Mouse (Mus musculus): ENCODE measurements around the gene Smim8. TPM values are rescaled to one million over a fixed set of nuclear protein-coding genes. Genes with fewer than 3 reads are reported as not detected.

The Smim8 gene
- 36.1 and 40.6 TPM in 2 replicates for polyA plus RNA-seq (2016; fragmentation: Nextera tagmentation; extraction: Ambion mirVana)

GRCm38 (mm10) chr4:34777677-34778527 is at the start of gene Smim8:
Gene Smim8, minus strand, starts transcription at chr4:34778423.
- Histone ChIP-seq H3K4me3 (peak within 1 kb of the TSS; percentile 67), H3K4me1 (replicated peaks) (peaks cover 8% of the 10 kb centered on the region; the same call in 1 of the 2 replicates), H3K27me3 (ENCODE audit: insufficient read depth, poor library complexity, severe bottlenecking) (no peaks in the 10 kb centered on the region), H3K9me3 (no peaks in the 10 kb centered on the region), H3K36me3 (no peaks in the 10 kb centered on the region), H3K27ac (peak within 1 kb of the TSS; percentile 90)
- DNase-seq (ENCODE audit: low spot score), result peak; percentile 95
- 6% methylated on average over 40 of the region's 40 CpGs for WGBS

DNA sequence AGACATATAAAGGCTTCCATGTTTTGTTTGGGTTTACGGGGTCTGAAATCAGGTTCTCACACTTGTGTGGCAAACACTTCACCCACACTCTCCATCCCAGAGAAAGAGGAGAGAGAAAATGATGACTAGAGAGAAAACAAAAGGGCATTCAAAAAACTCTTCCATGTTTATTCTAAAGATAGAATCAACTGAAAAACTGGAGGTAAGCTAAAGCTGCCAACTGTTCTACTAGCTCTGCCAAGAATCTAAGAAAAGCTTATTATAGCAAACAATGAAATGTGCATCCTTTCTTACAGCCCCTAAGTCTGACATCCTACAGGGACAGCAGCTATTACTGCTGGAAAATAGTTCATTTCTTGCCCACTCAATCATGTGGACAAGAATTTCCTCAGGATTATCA is 45.7 kb upstream of the Smim8 start:
- DNase-seq (ENCODE audit: low spot score), result no peak
- WGBS, result 100% methylated on average over 1 of the region's 1 CpGs
- H3K36me3 ChIP-seq, result peaks cover 43% of the 10 kb centered on the region

DNA sequence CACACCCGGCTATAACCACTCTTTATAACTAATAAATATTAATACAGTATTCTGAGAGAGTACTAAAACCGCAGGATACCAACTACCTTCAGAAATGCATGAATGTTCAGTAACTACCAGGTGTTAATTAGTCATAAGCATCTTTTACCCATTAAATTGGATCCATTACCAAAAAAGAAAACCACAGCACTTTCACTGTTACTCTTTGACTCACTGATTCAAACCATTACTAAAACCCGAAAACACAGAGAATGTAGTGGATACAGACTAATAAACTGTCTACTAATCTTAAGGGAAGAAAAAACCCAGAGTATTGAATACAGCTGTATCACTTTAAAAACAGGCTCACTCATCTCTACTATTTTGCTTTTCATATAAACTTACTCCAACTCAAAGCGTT is 41.7 kb upstream of the Smim8 start:
- 97% methylated on average over 4 of the region's 4 CpGs for WGBS
- DNase-seq (ENCODE audit: low spot score), result no peak
- Histone ChIP-seq H3K36me3 (peaks cover 61% of the 10 kb centered on the region), H3K4me3 (no peak overlapping the region), H3K9me3 (no peaks in the 10 kb centered on the region), H3K27ac (no peak overlapping the region), H3K4me1 (replicated peaks) (no peaks in the 10 kb centered on the region), H3K27me3 (ENCODE audit: insufficient read depth, poor library complexity, severe bottlenecking) (no peaks in the 10 kb centered on the region)

More for the DNA sequence above, 45.7 kb upstream of the Smim8 start:
- Histone ChIP-seq H3K4me1 (replicated peaks) (no peaks in the 10 kb centered on the region), H3K9me3 (no peaks in the 10 kb centered on the region), H3K27me3 (ENCODE audit: insufficient read depth, poor library complexity, severe bottlenecking) (no peaks in the 10 kb centered on the region), H3K27ac (no peak overlapping the region), H3K4me3 (no peak overlapping the region)

DNA sequence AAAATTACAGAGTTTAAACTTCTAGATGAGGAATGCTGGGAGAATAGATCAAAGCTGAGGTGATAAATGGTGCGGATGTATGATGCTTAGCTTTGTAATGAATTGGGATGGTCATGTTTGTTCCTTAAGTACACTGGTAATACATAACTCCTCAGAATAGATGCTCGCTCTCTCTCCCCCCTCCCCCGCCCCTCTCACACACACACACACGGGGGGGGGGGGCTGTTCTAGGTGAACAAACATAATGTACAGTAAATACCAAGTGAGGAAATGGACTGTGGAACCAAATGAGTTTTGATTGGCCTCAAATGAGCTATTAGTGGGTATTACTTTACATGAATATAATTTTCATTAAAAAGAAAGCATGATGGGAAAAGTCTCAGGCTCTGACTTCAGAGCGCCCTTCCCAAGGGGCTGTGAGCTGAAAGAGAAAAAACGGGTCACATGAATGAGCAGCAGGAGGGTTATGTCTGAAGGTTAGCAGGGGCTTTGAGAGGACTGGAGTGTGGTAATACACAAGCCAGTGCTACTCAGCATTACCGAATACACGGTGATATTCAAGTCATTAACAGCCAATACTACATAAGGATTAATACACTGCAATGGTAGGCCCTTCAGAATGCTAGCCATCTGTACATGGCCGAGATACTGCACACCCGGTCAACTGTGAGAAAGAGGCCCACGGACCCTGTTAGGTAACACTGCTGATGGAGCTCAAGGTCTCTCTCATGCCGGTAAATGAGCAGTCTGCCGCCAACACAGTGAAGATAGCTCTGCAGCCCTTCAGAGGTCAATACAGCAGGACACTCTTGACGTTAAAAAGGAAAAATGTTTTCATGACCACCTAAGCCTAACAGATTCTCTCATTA is 23.2 kb upstream of the Smim8 start:
- Histone ChIP-seq H3K27ac (no peak overlapping the region), H3K27me3 (ENCODE audit: insufficient read depth, poor library complexity, severe bottlenecking) (no peaks in the 10 kb centered on the region), H3K36me3 (peaks cover 36% of the 10 kb centered on the region), H3K4me3 (no peak overlapping the region), H3K9me3 (no peaks in the 10 kb centered on the region), H3K4me1 (replicated peaks) (no peaks in the 10 kb centered on the region)
- DNase-seq (ENCODE audit: low spot score), result no peak
- 84% methylated on average over 14 of the region's 14 CpGs for WGBS

DNA sequence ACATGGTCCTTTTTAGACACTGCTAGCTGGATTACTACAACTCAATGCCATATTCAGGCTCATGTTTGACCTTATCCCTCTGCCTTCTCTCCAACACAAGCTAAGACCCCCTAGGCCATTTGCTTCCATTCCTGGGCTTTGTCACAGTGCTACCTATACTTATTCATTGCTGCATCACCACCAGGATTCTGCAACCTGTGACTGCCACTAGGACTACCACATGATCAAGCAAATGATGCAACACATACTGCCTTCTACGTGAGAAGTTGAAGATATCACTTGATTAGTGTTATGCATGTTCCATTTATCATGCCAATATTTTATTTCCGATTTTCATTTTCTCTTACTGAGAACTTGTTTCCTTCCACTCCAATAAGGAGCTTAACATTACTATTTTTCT is 19.8 kb upstream of the Smim8 start:
- no peak overlapping the region for H3K27ac ChIP-seq
- H3K4me3 ChIP-seq, result no peak overlapping the region
- 92% methylated on average over 2 of the region's 2 CpGs for WGBS
- no peaks in the 10 kb centered on the region for H3K27me3 ChIP-seq (ENCODE audit: insufficient read depth, poor library complexity, severe bottlenecking)
- H3K36me3 ChIP-seq, result peaks cover 12% of the 10 kb centered on the region
- no peaks in the 10 kb centered on the region for H3K9me3 ChIP-seq
- H3K4me1 ChIP-seq (replicated peaks), result no peaks in the 10 kb centered on the region
- DNase-seq (ENCODE audit: low spot score), result no peak

DNA sequence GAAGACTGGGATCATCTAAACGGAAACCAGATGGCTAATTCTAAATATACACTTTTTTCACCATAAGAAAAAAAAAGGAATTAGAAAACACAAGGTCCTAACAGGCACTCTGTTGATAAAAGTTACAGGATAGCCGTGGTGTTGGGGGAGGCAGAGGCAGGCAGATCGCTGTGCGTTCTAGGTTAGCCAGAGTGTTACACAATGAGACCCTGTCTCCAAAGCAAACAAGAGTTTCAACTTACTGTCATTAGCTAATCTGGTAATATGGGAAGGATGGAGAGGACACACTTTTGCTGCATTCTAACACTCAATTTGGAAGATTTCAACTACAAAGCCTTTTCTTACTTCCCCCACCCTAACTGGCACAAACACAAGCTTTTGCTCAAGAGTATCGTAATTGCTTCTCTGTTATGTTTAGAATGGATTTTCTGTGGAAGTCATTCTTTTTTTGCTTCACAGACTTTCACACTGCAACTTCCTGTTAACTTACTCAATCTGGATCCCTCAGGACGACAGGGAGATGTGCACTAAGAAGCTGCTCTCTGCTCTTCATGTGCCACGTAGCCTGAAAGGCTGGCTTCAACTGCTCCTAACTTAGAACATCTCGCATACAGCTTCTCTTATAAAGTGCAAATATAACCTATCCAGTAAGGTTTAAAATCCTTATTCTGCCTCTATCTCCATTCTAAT is 19.2 kb upstream of the Smim8 start:
- 82% methylated on average over 8 of the region's 8 CpGs for WGBS
- no peaks in the 10 kb centered on the region for H3K9me3 ChIP-seq

GRCm38 (mm10) chr4:34796294-34796693 is 18.1 kb upstream of the Smim8 start:
- no peak for DNase-seq (ENCODE audit: low spot score)
- Histone ChIP-seq H3K4me3 (no peak overlapping the region), H3K27me3 (ENCODE audit: insufficient read depth, poor library complexity, severe bottlenecking) (no peaks in the 10 kb centered on the region), H3K4me1 (replicated peaks) (no peaks in the 10 kb centered on the region), H3K36me3 (peaks cover under 1% of the 10 kb centered on the region), H3K9me3 (no peaks in the 10 kb centered on the region), H3K27ac (no peak overlapping the region)
- WGBS, result 81% methylated on average over 5 of the region's 5 CpGs

More for the DNA sequence above, 19.2 kb upstream of the Smim8 start:
- Histone ChIP-seq H3K36me3 (peaks cover 7% of the 10 kb centered on the region), H3K27ac (no peak overlapping the region), H3K27me3 (ENCODE audit: insufficient read depth, poor library complexity, severe bottlenecking) (no peaks in the 10 kb centered on the region), H3K4me3 (no peak overlapping the region), H3K4me1 (replicated peaks) (no peaks in the 10 kb centered on the region)
- DNase-seq (ENCODE audit: low spot score), result no peak

DNA sequence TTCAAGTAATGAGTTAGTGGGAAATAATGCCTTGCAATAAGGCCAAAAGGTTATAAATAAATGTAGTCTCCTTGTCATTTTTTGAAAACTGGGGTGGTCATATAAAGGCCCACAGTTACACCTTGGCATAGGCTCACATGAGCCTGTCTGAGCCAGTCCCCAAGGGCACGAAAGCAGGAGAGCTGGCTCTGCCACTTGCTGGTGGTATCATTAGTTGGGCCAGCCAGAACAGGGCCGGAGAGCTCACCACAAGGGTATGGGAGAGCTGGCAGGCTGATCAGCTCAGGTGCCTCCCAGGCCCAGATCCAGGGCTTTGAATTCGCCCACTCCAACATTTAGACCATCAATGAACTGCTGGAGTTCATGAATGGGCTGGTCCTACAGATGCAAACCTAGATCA is 8.3 kb upstream of the Smim8 start:
- DNase-seq (ENCODE audit: low spot score), result no peak
- Histone ChIP-seq H3K27ac (no peak overlapping the region), H3K4me3 (no peak overlapping the region), H3K27me3 (ENCODE audit: insufficient read depth, poor library complexity, severe bottlenecking) (no peaks in the 10 kb centered on the region), H3K4me1 (replicated peaks) (no peaks in the 10 kb centered on the region), H3K36me3 (no peaks in the 10 kb centered on the region), H3K9me3 (no peaks in the 10 kb centered on the region)
- 82% methylated on average over 3 of the region's 3 CpGs for WGBS

DNA sequence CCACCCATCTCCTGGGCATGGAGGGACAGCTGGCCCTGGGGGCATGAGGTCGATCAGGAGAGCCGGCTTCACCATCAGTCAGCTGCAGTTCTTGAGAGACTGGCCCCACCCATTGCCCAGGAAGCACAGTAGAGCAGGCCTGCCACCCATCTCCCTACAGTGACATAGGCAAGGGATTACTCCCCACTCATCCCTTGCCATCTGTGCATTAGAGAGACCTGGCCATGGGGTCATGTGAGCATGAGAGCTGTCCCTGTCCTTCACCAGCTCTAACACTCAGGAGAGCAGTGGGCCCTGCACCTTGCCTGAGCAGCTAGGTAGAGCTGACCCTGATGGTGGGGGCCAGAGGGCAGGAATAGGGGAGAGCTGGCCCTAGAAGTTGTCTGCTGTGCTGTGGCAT is 7.4 kb upstream of the Smim8 start:
- Histone ChIP-seq H3K4me3 (no peak overlapping the region), H3K4me1 (replicated peaks) (no peaks in the 10 kb centered on the region), H3K36me3 (no peaks in the 10 kb centered on the region), H3K9me3 (no peaks in the 10 kb centered on the region), H3K27ac (no peak overlapping the region), H3K27me3 (ENCODE audit: insufficient read depth, poor library complexity, severe bottlenecking) (no peaks in the 10 kb centered on the region)
- WGBS, result 64% methylated on average over 2 of the region's 2 CpGs
- no peak for DNase-seq (ENCODE audit: low spot score)

DNA sequence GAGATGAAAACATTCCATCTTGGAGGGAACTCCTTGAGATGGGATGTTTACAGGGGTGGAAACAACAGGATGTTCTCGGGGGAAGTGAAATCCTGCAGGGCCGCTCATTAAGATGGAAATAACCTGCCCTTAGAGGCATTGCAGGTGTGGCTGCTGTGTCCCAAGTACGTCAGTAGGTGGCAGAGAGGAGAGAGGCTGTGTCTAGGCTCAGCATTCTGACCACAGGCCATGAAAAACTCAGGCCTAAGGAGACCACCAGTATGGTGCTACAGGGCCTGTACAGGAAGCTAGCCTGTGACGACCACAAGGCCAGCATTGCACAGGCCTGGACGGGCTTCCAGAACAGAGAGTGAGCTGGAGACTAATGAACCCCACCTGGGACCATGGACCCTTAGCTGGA is 6.6 kb upstream of the Smim8 start:
- DNase-seq (ENCODE audit: low spot score), result no peak
- H3K27me3 ChIP-seq (ENCODE audit: insufficient read depth, poor library complexity, severe bottlenecking), result no peaks in the 10 kb centered on the region
- H3K9me3 ChIP-seq, result no peaks in the 10 kb centered on the region
- no peaks in the 10 kb centered on the region for H3K36me3 ChIP-seq
- WGBS, result 58% methylated on average over 5 of the region's 5 CpGs
- H3K27ac ChIP-seq, result no peak overlapping the region
- H3K4me1 ChIP-seq (replicated peaks), result no peaks in the 10 kb centered on the region
- no peak overlapping the region for H3K4me3 ChIP-seq

DNA sequence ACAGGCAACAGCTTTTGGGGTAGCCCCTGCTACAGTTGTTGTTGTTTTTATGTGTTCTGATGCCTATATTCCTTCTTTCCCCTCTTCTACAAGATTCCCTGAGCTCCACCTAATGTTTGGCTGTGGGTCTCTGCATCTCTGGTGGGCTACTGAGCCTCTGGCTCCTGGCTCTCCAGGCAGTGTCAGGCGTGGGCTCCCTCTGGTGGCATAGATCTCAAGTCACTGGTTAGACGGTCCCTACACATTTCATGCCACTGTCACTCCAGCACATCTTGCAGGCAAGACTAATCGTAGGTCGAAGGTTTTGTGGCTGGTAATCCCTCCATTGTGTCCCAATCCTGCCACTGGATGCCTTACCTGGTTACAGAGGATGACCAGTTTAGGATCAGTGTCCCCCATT is 4.5 kb upstream of the Smim8 start:
- Histone ChIP-seq H3K9me3 (no peaks in the 10 kb centered on the region), H3K4me3 (no peak overlapping the region), H3K27me3 (ENCODE audit: insufficient read depth, poor library complexity, severe bottlenecking) (no peaks in the 10 kb centered on the region), H3K4me1 (replicated peaks) (peaks cover under 1% of the 10 kb centered on the region; the same call in 1 of the 2 replicates), H3K36me3 (no peaks in the 10 kb centered on the region), H3K27ac (no peak overlapping the region)
- no peak for DNase-seq (ENCODE audit: low spot score)
- 31% methylated on average over 4 of the region's 4 CpGs for WGBS

DNA sequence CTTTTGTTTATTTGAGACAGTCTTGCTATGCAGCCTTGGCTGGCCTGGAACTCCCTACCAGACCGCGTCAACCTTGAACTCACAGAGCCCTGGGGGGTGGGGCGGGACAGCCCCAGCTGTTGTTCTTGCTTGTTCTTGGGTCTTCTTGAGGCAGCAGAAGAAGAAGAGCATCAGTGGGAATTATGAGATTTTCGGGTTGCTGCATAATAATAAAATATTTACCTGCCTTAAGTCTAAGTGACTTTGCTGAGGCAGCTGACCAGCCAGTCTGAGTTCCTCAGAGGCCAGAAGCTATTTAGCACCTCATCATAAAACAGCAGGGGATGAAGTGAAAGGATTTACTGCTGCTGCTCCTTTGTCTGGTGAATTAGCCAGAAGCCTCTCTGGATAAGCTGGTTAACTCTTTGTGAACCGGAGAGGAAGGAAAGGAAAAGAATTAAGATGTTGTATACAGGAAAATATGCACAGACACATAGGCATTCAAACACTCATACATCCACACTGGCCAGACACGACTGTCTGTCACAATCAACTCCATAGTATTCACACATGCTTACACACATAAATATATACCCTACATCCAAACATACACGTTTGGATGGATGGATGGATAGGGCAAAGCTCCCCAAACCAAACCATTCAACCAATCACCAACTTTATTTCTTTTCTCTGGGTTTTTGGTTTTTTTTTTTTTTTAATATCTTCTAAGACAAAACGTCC is 6.4 kb downstream of the Smim8 start:
- no peak for DNase-seq (ENCODE audit: low spot score)
- H3K27me3 ChIP-seq (ENCODE audit: insufficient read depth, poor library complexity, severe bottlenecking), result no peaks in the 10 kb centered on the region
- no peaks in the 10 kb centered on the region for H3K9me3 ChIP-seq
- peaks cover 16% of the 10 kb centered on the region; the same call in 1 of the 2 replicates for H3K36me3 ChIP-seq
- no peak overlapping the region for H3K4me3 ChIP-seq
- peaks cover 5% of the 10 kb centered on the region; the same call in 1 of the 2 replicates for H3K4me1 ChIP-seq (replicated peaks)
- 11% methylated on average over 8 of the region's 8 CpGs for WGBS
- no peak overlapping the region; the same call in 1 of the 2 replicates for H3K27ac ChIP-seq
